Mouse (Mus musculus): ENCODE results near the gene Olfr399. TPM values are rescaled to one million over a fixed set of nuclear protein-coding genes. Genes with fewer than 3 reads are reported as not detected.

Gene Olfr399
- not detected in 2 replicates for polyA plus RNA-seq (2015; fragmentation: Nextera tagmentation; extraction: Ambion mirVana)

GRCm38 (mm10) chr11:74056451-74056850 is at the start of gene Olfr399, which contains the start of gene Olfr139:
Gene Olfr399 (minus strand): TSS chr11:74056615.
Gene Olfr139 (minus strand): TSS chr11:74056551.

DNA sequence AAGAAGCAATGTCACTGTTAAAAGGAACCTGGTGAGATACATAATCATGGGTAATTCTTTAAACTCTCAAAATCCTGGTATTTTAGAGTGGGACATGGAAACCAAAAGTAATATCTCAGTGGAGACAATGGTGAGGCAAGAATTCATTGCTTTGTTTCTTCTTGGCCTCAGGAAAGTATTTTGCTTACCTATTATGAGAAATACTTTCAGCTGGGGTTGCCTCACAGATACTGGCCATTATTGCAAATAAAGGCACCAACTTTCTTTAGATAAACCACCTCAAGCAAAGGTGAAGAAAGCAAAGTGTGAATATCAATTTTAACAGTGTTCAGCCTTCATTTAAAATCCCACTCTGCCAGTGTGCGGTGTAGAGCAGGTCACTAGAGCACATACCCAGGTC is 13.2 kb upstream of the Olfr399 start, which contains the start of gene Zfp616:
Gene Zfp616 (plus strand): TSS at position 301 of the 400 bp plus-strand sequence.

Other genes starting within 250 kb of the Olfr399 start
- not detected in 2 replicates for gene Olfr392, start 239.6 kb downstream of the Olfr399 start, polyA plus RNA-seq (2015; fragmentation: Nextera tagmentation; extraction: Ambion mirVana)
- not detected in 2 replicates for gene Olfr393, start 205.2 kb downstream of the Olfr399 start, polyA plus RNA-seq (2015; fragmentation: Nextera tagmentation; extraction: Ambion mirVana)
- not detected in 2 replicates for gene Olfr394, start 165.8 kb downstream of the Olfr399 start, polyA plus RNA-seq (2015; fragmentation: Nextera tagmentation; extraction: Ambion mirVana)
- not detected in 2 replicates for gene Olfr395, start 147.3 kb downstream of the Olfr399 start, polyA plus RNA-seq (2015; fragmentation: Nextera tagmentation; extraction: Ambion mirVana)
- not detected in 2 replicates for gene Olfr23, start 119.9 kb downstream of the Olfr399 start, polyA plus RNA-seq (2015; fragmentation: Nextera tagmentation; extraction: Ambion mirVana)
- not detected in 2 replicates for gene Olfr397, start 95.8 kb downstream of the Olfr399 start, polyA plus RNA-seq (2015; fragmentation: Nextera tagmentation; extraction: Ambion mirVana)
- gene Olfr398, start 66.2 kb downstream of the Olfr399 start, polyA plus RNA-seq (2015; fragmentation: Nextera tagmentation; extraction: Ambion mirVana): not detected in 2 replicates
- gene Olfr139, start 64 bp downstream of the Olfr399 start, polyA plus RNA-seq (2015; fragmentation: Nextera tagmentation; extraction: Ambion mirVana): not detected in 2 replicates
- gene Zfp616, start 13.3 kb upstream of the Olfr399 start, polyA plus RNA-seq (2015; fragmentation: Nextera tagmentation; extraction: Ambion mirVana): not detected in 2 replicates
- gene Olfr401, start 57.1 kb upstream of the Olfr399 start, polyA plus RNA-seq (2015; fragmentation: Nextera tagmentation; extraction: Ambion mirVana): not detected in 2 replicates
- not detected in 2 replicates for gene Olfr402, start 96.9 kb upstream of the Olfr399 start, polyA plus RNA-seq (2015; fragmentation: Nextera tagmentation; extraction: Ambion mirVana)
- gene Olfr403, start 129.6 kb upstream of the Olfr399 start, polyA plus RNA-seq (2015; fragmentation: Nextera tagmentation; extraction: Ambion mirVana): not detected in 2 replicates
- not detected in 2 replicates for gene Olfr43, start 154.8 kb upstream of the Olfr399 start, polyA plus RNA-seq (2015; fragmentation: Nextera tagmentation; extraction: Ambion mirVana)
- not detected in 2 replicates for gene Olfr406, start 203.2 kb upstream of the Olfr399 start, polyA plus RNA-seq (2015; fragmentation: Nextera tagmentation; extraction: Ambion mirVana)
- not detected in 2 replicates for gene Olfr59, start 227.1 kb upstream of the Olfr399 start, polyA plus RNA-seq (2015; fragmentation: Nextera tagmentation; extraction: Ambion mirVana)